Mouse (Mus musculus) bone marrow, adult 2 months (tissue): Measurements from ENCODE around the gene Selenoh.

Source experiments
- CTCF ChIP-seq: fragments of 200-500 bp; IDR thresholded peaks from 2 replicates; pipeline ENCODE4 v1.5.1; 2011; ENCODE audit warnings: low read length, control low read depth; ENCODE audit not compliant: control insufficient read depth, insufficient read depth
- POLR2A ChIP-seq: fragments of 200-500 bp; IDR thresholded peaks from 2 replicates; pipeline ENCODE4 v1.6.1; 2011; ENCODE audit warnings: low read depth, mild to moderate bottlenecking, control low read depth, low read length, borderline replicate concordance; ENCODE audit not compliant: control insufficient read depth

GRCm38 (mm10) chr2:84690050-84690449 lies 19.5 kb upstream of the Selenoh start:
- TF ChIP-seq POLR2A (no peak), CTCF (no peak)
